Mouse (Mus musculus) gastrocnemius, adult 8-10 months (tissue): ENCODE measurements at regions not wholly inside any gene's neighbourhood (a gene's known extent, or its start where the extent isn't known, plus 50 kb on each side); places are given as distances from the start of the nearest gene placed in this dataset.

Experiments
- DNase-seq, 2 experiments: peaks; one replicate each; pipeline ENCODE4 v3.0.0; 2022; ENCODE audit warnings: low spot score in 2 of 2

GRCm38 (mm10) chr1:193649400-193649799, 279.3 kb upstream of the Camk1g start:
- DNase-seq = no peak

- no peak for DNase-seq
These were observed 277.5 kb upstream of the Camk1g start for GRCm38 (mm10) chr1:193647371-193648270.

- no peak for DNase-seq
These were observed 274.4 kb upstream of the Camk1g start for GRCm38 (mm10) chr1:193644506-193644905.

- no peak for DNase-seq
These were observed 266.4 kb upstream of the Camk1g start for GRCm38 (mm10) chr1:193636451-193636850.

- no peak for DNase-seq
These were observed 262.0 kb upstream of the Camk1g start for GRCm38 (mm10) chr1:193632115-193632514.

- no peak for DNase-seq
These were observed 259.8 kb upstream of the Camk1g start for GRCm38 (mm10) chr1:193629887-193630286.

- DNase-seq = no peak
These were observed 257.1 kb upstream of the Camk1g start for GRCm38 (mm10) chr1:193626924-193627849.

GRCm38 (mm10) chr1:193625101-193625956, 255.2 kb upstream of the Camk1g start:
- peak; percentile 32 to 42 for DNase-seq

- DNase-seq = no peak
These were observed 253.5 kb upstream of the Camk1g start for GRCm38 (mm10) chr1:193623571-193623970.

- DNase-seq = no peak
These were observed 248.2 kb upstream of the Camk1g start for GRCm38 (mm10) chr1:193618250-193618649.

- DNase-seq = no peak
These were observed 240.4 kb upstream of the Camk1g start for GRCm38 (mm10) chr1:193610471-193610870.

GRCm38 (mm10) chr1:193599895-193600294, 229.8 kb upstream of the Camk1g start:
- DNase-seq = no peak

GRCm38 (mm10) chr1:193599163-193599562, 229.1 kb upstream of the Camk1g start:
- DNase-seq = no peak

- DNase-seq = no peak
These were observed 220.3 kb upstream of the Camk1g start for GRCm38 (mm10) chr1:193590301-193590829.

GRCm38 (mm10) chr1:193588477-193589464, 218.7 kb upstream of the Camk1g start:
- peak in 1 of 2 experiments; percentile 16 for DNase-seq

- no peak for DNase-seq
These were observed 217.2 kb upstream of the Camk1g start for GRCm38 (mm10) chr1:193587317-193587716.

GRCm38 (mm10) chr1:193586896-193587295, 216.8 kb upstream of the Camk1g start:
- no peak for DNase-seq

GRCm38 (mm10) chr1:193583791-193584190, 213.7 kb upstream of the Camk1g start:
- DNase-seq = no peak

- DNase-seq = no peak
These were observed 210.3 kb upstream of the Camk1g start for GRCm38 (mm10) chr1:193580393-193580792.

GRCm38 (mm10) chr1:193579671-193580070, 209.6 kb upstream of the Camk1g start:
- DNase-seq = no peak
